Mouse (Mus musculus) intestine, embryonic 15.5 days (tissue): ENCODE results near the gene Tarsl2. TPM values are rescaled to one million over a fixed set of nuclear protein-coding genes. Genes with fewer than 3 reads are reported as not detected.

Source experiments
- ATAC-seq: fragments of 200-750 bp; cut with Nextera tagmentation; 2 replicates; pipeline ENCODE4 v1.8.0; 2017; ENCODE audit warnings: moderate TSS enrichment, moderate library complexity
- H3K27ac ChIP-seq: fragments of 300-500 bp; sonication (generic); 2 replicates; pipeline ENCODE4 v1.5.1; 2015; ENCODE audit warnings: mild to moderate bottlenecking, inconsistent platforms
- H3K27me3 ChIP-seq: fragments of 300-500 bp; sonication (generic); replicated peaks from 2 replicates; pipeline ENCODE4 v1.6.1; 2015; ENCODE audit warnings: inconsistent platforms
- H3K36me3 ChIP-seq: fragments of 300-500 bp; sonication (generic); 2 replicates; pipeline ENCODE4 v1.6.1; 2015; ENCODE audit warnings: inconsistent platforms
- H3K4me1 ChIP-seq: fragments of 300-500 bp; sonication (generic); replicated peaks from 2 replicates; pipeline ENCODE4 v1.6.1; 2015; ENCODE audit warnings: inconsistent platforms
- H3K4me2 ChIP-seq: fragments of 300-500 bp; sonication (generic); replicated peaks from 2 replicates; pipeline ENCODE4 v1.6.1; 2015; ENCODE audit warnings: mild to moderate bottlenecking, inconsistent platforms
- H3K4me3 ChIP-seq: fragments of 300-500 bp; sonication (generic); replicated peaks from 2 replicates; pipeline ENCODE4 v1.5.1; 2015; ENCODE audit warnings: inconsistent platforms
- H3K9ac ChIP-seq: fragments of 300-500 bp; sonication (generic); 2 replicates; pipeline ENCODE4 v1.6.1; 2015; ENCODE audit warnings: inconsistent platforms
- H3K9me3 ChIP-seq: fragments of 300-500 bp; sonication (generic); 2 replicates; pipeline ENCODE4 v1.6.1; 2016; ENCODE audit warnings: inconsistent platforms
- WGBS: fragments of 180-500 bp; shearing (Covaris S2); methylation state at CpG from one replicate; pipeline ENCODE4 v1.1.7; 2015; 5-methylcytosine and 5-hydroxymethylcytosine counted together
- polyA plus RNA-seq: library from polyadenylated mRNA; unstranded; fragments of >200 nt; fragmentation: Nextera tagmentation; extraction: Ambion mirVana; gene quantifications from 2 replicates; pipeline ENCODE4 v1.2.1, GENCODE M21; 2015

Gene Tarsl2
- polyA plus RNA-seq, 1 experiment from 2014 or later = 8.0 TPM

DNA sequence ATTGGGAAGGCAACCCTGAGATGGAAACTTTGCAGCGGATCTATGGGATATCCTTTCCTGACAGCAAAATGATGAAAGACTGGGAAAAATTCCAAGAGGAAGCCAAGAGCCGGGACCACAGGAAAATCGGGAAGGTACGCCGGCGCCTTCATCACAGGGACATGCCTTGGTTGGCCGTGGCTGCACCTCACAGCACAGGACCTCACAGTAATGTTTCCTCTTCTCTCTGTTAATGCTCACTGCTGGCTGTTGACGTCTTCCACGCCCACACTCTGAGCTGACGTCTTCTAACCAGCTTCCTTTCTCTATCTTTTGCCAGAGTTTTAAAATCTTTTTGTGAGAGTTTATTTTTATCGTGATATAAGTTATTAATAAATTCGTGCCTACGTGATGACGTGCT lies 19.2 kb downstream of the Tarsl2 start:
- WGBS = 75% methylated on average over 14 of the region's 14 CpGs
- Histone ChIP-seq H3K9me3 (no peaks in the 10 kb centered on the region), H3K27me3 (no peaks in the 10 kb centered on the region), H3K4me3 (no peak overlapping the region), H3K4me1 (no peaks in the 10 kb centered on the region), H3K9ac (no peak overlapping the region), H3K27ac (no peak overlapping the region), H3K4me2 (no peak overlapping the region), H3K36me3 (no peaks in the 10 kb centered on the region)
- no peak for ATAC-seq

- no peaks in the 10 kb centered on the region for H3K9me3 ChIP-seq
- H3K27me3 ChIP-seq = no peaks in the 10 kb centered on the region
- H3K36me3 ChIP-seq = no peaks in the 10 kb centered on the region
- WGBS = 92% methylated on average over 6 of the region's 6 CpGs
- ATAC-seq = no peak
- no peak overlapping the region for H3K4me2 ChIP-seq
- H3K27ac ChIP-seq = no peak overlapping the region
- no peak overlapping the region for H3K4me3 ChIP-seq
- no peaks in the 10 kb centered on the region for H3K4me1 ChIP-seq
- H3K9ac ChIP-seq = no peak overlapping the region
Observed at GRCm38 (mm10) chr7:65667491-65667890, 22.8 kb downstream of the Tarsl2 start.

- Histone ChIP-seq H3K4me3 (no peak overlapping the region), H3K36me3 (no peaks in the 10 kb centered on the region), H3K9me3 (no peaks in the 10 kb centered on the region), H3K27me3 (no peaks in the 10 kb centered on the region), H3K9ac (no peak overlapping the region), H3K4me1 (no peaks in the 10 kb centered on the region), H3K4me2 (no peak overlapping the region), H3K27ac (no peak overlapping the region)
- peak; percentile 59 for ATAC-seq
- WGBS = 63% methylated on average over 10 of the region's 10 CpGs
Observed at GRCm38 (mm10) chr7:65678050-65678449, 33.4 kb downstream of the Tarsl2 start.

DNA sequence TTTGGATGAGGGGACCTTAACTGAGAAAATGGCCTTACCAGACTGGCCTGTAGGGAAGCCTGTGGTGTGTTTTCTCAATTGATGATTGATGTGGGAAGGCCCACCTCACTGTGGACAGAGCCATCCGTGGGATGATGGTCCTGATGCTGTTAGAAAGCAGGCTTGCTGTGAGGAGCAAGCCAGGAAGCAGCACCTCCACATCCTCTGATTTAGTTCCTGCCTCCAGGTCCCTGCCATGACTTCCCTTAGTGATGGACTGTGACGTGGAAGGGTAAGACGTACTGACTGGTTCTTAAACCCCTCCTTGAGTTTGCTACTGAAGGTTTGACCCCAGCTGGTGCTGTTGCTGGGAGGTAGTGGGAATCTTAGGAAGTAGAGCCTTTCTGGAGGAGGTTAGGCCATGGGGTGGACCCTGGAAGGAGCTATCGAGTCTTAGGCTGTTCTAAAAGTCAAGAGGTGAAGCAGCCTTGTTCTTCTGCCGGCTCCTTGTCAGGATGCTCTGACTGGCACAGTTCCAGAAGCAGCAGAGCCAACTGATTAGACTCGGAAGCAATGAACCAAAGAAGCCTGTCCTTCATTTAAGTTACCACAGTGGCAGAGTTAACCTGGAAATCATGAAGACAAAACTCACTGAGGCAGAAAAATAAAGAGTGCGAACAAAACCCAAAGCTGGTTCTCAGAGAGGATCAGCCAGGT lies 34.4 kb downstream of the Tarsl2 start:
- no peak for ATAC-seq
- H3K27ac ChIP-seq = no peak overlapping the region
- no peak overlapping the region for H3K4me3 ChIP-seq
- H3K36me3 ChIP-seq = no peaks in the 10 kb centered on the region
- WGBS = 79% methylated on average over 7 of the region's 7 CpGs
- H3K9me3 ChIP-seq = no peaks in the 10 kb centered on the region
- H3K4me2 ChIP-seq = no peak overlapping the region
- no peaks in the 10 kb centered on the region for H3K27me3 ChIP-seq
- no peak overlapping the region for H3K9ac ChIP-seq
- no peaks in the 10 kb centered on the region for H3K4me1 ChIP-seq

DNA sequence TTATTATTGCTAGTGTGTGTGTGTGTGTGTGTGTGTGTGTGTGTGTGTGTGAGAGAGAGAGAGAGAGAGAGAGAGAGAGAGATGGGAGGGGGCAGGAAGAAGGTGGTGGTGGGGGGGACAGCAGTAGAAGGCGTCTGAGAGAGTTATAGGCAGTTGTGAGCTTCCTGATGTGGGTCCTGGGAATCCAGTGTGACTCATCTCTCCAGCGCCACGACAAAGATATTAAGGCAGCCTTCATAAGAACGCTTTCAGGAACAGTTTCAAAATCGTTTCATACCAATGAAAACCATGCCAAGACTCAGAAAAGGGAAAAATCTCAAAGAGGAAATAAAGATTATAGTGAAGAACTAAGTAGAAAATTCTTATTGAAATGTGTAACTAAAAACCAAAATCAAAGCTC lies 36.5 kb downstream of the Tarsl2 start:
- ATAC-seq = no peak
- Histone ChIP-seq H3K9me3 (no peaks in the 10 kb centered on the region), H3K4me2 (no peak overlapping the region), H3K36me3 (no peaks in the 10 kb centered on the region), H3K27me3 (no peaks in the 10 kb centered on the region), H3K4me3 (no peak overlapping the region), H3K27ac (no peak overlapping the region), H3K9ac (no peak overlapping the region), H3K4me1 (no peaks in the 10 kb centered on the region)
- 48% methylated on average over 5 of the region's 5 CpGs for WGBS

GRCm38 (mm10) chr7:65684256-65684835 lies 39.6 kb downstream of the Tarsl2 start:
- no peak overlapping the region for H3K27ac ChIP-seq
- no peak overlapping the region for H3K4me3 ChIP-seq
- ATAC-seq = no peak
- no peaks in the 10 kb centered on the region for H3K36me3 ChIP-seq
- H3K9me3 ChIP-seq = no peaks in the 10 kb centered on the region
- no peak overlapping the region for H3K9ac ChIP-seq
- H3K4me2 ChIP-seq = no peak overlapping the region
- H3K27me3 ChIP-seq = no peaks in the 10 kb centered on the region
- WGBS = 62% methylated on average over 7 of the region's 7 CpGs
- H3K4me1 ChIP-seq = no peaks in the 10 kb centered on the region

- no peaks in the 10 kb centered on the region for H3K9me3 ChIP-seq
- no peak for ATAC-seq
- H3K9ac ChIP-seq = no peak overlapping the region
- no peak overlapping the region for H3K27ac ChIP-seq
- H3K4me2 ChIP-seq = no peak overlapping the region
- no peaks in the 10 kb centered on the region for H3K4me1 ChIP-seq
- no peaks in the 10 kb centered on the region for H3K27me3 ChIP-seq
- no peaks in the 10 kb centered on the region for H3K36me3 ChIP-seq
- H3K4me3 ChIP-seq = no peak overlapping the region
- WGBS = 94% methylated on average over 9 of the region's 9 CpGs
Observed at GRCm38 (mm10) chr7:65686664-65687063, 42.0 kb downstream of the Tarsl2 start.

GRCm38 (mm10) chr7:65690869-65691268 lies 46.2 kb downstream of the Tarsl2 start, which contains the start of gene Tm2d3:
Gene Tm2d3, plus strand, starts transcription at chr7:65691169.
- no peaks in the 10 kb centered on the region for H3K36me3 ChIP-seq
- no peaks in the 10 kb centered on the region for H3K9me3 ChIP-seq
- WGBS = 87% methylated on average over 7 of the region's 7 CpGs
- H3K4me1 ChIP-seq = 0 out of 2 replicates have a peak, but pooled peaks cover 7% of the 10 kb centered on the region
- no peak within 1 kb of the TSS for H3K4me2 ChIP-seq
- no peak within 1 kb of the TSS for H3K9ac ChIP-seq
- no peak for ATAC-seq
- no peak within 1 kb of the TSS for H3K4me3 ChIP-seq
- H3K27ac ChIP-seq = no peak within 1 kb of the TSS
- no peaks in the 10 kb centered on the region for H3K27me3 ChIP-seq

DNA sequence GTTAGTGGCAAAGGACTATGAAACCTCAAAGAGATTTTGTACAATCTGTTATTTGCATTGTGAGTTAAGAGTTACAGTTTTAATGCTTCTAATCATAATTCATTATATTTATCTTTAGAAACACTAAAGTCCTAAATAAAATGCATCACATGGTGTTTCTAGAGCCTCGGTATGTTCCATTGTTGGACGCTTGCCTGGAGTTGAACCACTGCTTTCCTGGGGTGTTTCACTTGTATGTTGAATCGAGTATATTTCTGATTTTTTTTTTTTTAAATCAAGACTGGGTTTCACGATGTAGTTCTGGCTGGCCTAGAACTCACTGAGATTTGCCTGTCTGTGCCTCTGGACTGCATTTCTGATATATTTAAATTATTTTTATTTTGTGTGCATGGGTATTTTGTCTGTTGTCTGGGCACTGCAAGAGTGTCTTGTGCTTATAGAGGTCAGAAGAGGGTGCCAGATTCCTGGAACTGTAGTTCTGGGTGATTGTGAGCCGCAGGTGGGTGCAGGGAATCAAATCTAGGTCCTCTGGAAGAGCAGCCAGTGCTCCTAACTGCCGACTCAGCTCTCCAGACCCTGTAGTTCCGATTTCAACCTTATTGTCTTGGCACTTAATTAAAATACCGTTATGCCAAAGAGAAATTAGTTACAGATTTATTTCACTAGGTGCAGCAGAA lies 47.4 kb downstream of the Tarsl2 start:
- Histone ChIP-seq H3K9ac (no peak overlapping the region), H3K4me2 (no peak overlapping the region), H3K27ac (no peak overlapping the region), H3K4me3 (no peak overlapping the region), H3K4me1 (0 out of 2 replicates have a peak, but pooled peaks cover 7% of the 10 kb centered on the region), H3K27me3 (no peaks in the 10 kb centered on the region), H3K36me3 (no peaks in the 10 kb centered on the region), H3K9me3 (no peaks in the 10 kb centered on the region)
- WGBS = 80% methylated on average over 8 of the region's 8 CpGs
- ATAC-seq = no peak

GRCm38 (mm10) chr7:65692883-65693282 lies 48.2 kb downstream of the Tarsl2 start:
- Histone ChIP-seq H3K27ac (peak overlapping the region; percentile 70), H3K4me1 (0 out of 2 replicates have a peak, but pooled peaks cover 7% of the 10 kb centered on the region), H3K9me3 (no peaks in the 10 kb centered on the region), H3K27me3 (no peaks in the 10 kb centered on the region), H3K4me2 (peak overlapping the region; percentile 90), H3K36me3 (peaks cover 3% of the 10 kb centered on the region; the same call in 1 of the 2 replicates), H3K4me3 (peak overlapping the region; percentile 92), H3K9ac (peak overlapping the region; percentile 79)
- peak; percentile 83 for ATAC-seq
- WGBS = under 1% methylated on average over 10 of the region's 10 CpGs

- H3K9ac ChIP-seq = peak overlapping the region; percentile 79
- peak overlapping the region; percentile 70 for H3K27ac ChIP-seq
- H3K36me3 ChIP-seq = peaks cover 7% of the 10 kb centered on the region
- no peaks in the 10 kb centered on the region for H3K9me3 ChIP-seq
- H3K27me3 ChIP-seq = no peaks in the 10 kb centered on the region
- H3K4me3 ChIP-seq = peak overlapping the region; percentile 92
- peak; percentile 97 for ATAC-seq
- H3K4me2 ChIP-seq = peak overlapping the region; percentile 90
- H3K4me1 ChIP-seq = 0 out of 2 replicates have a peak, but pooled peaks cover 7% of the 10 kb centered on the region
- WGBS = 0% methylated on average over 51 of the region's 52 CpGs
Observed at GRCm38 (mm10) chr7:65693301-65693821, 48.7 kb downstream of the Tarsl2 start.

DNA sequence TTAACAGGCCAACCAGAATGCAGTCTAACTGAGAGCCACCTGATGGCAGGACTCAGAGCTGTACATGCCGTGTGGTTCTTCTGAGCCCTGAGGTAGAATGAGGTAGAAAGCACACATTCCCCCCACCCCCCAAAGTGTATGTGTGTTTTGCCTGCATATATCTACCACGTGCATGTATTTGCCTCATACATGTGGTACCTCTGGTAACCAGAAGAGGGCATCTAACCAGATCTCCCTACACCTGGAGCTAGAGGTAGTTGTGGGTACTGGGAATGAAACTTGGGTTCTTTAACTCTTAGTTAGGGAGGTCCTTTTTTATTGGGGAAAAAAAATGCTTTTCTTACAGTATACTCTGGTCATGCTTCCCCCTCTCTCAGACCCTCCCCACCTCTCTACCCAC lies 51.8 kb downstream of the Tarsl2 start:
- Histone ChIP-seq H3K27me3 (no peaks in the 10 kb centered on the region), H3K9ac (no peak overlapping the region), H3K4me2 (no peak overlapping the region), H3K36me3 (peaks cover 17% of the 10 kb centered on the region), H3K27ac (no peak overlapping the region), H3K4me1 (0 out of 2 replicates have a peak, but pooled peaks cover 7% of the 10 kb centered on the region), H3K9me3 (no peaks in the 10 kb centered on the region), H3K4me3 (no peak overlapping the region)
- ATAC-seq = no peak
- 52% methylated on average over 2 of the region's 2 CpGs for WGBS
